Mouse (Mus musculus): ENCODE data around the gene Shmt2. TPM values are rescaled to one million over a fixed set of nuclear protein-coding genes. Genes with fewer than 3 reads are reported as not detected.

Shmt2 gene
- 10 to 100 TPM; 34.2 to 50.7 TPM for polyA plus RNA-seq (2017; shearing (Covaris generic))

DNA sequence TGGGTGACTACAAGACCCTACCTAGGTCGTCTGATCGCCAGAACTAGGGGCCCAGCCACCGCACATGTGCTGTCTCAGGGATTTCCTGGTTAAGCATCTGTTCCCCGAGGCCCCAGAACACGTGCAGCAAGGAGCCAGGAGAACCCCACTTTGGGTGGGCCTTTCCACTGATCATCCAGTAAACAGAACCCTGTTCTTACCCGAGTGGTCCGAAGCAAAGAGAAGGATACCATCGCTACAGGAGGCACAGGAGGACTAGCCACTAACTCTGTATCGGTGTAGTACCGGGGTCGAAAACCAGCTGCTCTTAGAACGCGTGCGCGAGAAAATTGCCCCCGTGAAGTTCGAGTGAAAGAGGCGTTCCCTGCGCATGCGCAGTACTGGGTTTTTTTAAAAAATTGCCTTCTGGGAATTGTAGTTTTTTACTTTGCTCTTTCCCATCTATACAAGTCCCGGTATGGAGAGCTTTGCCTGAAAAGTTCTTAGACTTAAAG lies at the start of gene Shmt2:
Gene Shmt2 (minus strand): TSS at position 357 of the 494 bp plus-strand sequence.
- ATAC-seq = peak; percentile 52

DNA sequence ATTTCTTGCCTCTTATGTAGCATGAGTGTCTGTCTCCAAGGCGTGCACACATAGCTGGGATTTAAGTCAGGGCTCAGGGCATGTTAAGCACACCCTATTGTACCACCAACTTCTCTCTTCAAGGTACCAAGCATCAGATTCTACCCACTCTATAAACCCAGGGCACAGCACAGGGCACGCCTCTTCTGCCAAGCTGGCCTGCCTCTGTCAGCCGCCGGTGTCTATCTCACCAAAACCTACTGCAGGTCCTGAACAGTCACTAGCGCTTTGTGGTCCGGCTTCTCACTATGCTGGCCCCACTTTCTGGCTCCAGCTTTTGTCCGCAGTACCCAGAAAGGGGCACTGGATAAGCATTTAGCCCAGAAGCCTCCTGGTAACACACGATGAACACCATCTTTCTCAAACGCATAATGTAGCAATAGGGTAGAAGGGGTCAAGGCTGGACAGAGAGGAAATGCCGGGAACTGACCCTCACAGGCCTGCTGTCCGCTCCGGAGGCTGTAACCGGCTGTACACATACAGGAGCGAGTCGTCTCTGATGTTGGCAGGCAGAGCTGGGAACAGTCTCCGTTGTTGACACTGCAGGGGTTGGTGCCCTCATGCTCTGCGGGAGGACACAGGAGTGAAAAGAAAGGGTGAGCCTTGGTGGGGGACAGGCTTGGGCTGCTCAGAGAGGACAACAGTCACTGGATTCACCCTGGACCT lies 48.8 kb upstream of the Shmt2 start:
- no peak for ATAC-seq

DNA sequence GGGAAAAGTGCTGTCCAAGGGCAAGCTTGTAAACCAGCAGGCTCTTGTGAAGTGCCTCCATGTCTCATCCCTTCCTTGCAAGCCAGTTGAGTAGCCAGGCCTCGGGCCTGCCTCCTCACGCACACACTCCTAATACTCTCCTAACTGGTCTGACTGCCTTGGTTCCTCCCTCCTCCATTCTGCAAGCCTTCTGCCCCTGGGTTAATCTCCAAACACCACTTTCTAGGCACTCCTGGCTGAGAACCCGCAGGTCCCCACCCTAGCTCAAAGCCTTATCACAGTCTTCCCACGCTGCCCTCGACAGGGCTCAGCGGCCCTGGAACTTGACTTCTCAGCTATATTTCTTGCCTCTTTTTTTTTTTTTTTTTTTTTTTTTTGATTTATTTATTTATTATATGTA lies 48.1 kb upstream of the Shmt2 start:
- ATAC-seq = no peak

DNA sequence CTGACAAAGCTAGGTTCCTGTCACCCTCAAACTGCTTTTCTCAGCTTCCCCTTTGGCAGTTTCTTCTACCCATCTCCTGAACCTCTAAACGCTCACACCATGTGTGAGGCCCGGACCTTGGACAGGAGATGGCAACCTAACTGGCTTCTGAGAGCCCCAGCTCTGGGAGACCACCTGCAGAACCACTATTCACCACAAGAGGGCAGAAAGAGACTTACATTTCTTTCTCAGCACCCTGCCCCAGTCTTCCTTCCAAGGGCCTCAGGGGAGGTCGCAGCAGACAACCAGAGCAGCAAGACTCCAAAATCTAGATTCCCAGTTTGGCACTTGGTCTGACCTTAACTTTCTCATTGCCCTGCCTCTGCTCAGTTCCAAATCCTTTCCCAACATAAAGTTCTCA lies 47.2 kb upstream of the Shmt2 start:
- ATAC-seq = no peak

DNA sequence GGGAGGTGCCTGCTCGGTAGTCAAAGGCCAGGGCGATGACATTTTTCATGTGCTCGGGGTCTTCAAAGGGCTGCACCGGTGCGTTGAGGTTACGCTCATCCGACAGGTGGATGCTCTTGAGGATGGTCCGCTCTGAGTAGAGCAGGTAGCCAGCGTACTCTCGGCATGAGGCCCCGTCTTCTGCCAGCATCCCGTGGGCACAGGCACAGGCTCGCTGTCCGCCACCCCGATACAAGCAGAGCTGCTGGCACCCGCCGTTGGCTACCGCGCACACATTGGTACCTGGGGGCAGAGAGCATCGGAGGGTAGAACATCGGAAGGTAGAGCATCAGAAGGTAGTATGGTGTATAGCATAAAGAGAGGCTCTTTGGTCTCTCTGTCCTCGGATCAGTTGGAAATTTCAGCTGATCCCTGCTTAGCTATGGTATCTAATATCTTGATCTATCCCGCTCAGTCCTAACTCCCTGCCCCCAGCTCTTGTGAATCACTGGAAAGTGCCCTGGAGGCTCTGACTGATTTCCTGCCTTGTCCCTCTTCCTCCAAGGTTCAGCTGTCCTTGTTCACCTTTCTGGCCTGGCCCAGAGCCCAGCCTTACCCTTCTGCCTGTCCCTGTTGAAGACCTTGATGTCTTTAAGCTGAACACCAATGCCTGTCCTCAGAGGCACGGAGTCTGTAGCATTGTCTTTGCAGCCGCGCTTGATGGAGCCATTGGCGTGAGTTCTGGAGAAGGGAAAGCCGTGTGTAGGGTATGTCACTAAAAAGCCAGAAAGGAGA lies 44.5 kb upstream of the Shmt2 start:
- no peak for ATAC-seq

DNA sequence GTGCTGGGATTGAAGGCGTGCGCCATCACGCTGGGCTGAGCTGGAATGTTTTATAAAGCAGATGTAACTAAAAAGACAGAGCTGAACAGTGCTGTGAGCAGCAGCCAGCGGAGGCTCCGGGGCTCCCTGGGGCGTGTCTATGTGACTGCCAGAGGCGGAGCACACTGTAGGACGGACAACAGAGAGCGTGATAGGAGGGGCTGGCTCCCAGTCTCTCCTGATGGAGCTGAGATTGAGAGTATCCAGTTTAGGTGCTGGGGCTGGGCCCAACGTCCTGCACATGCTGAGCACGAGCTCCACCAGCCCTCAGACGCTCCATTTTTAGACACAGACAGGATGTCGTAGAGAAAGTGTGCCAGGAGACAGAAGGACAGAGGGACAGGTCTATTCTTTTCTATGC lies 42.1 kb upstream of the Shmt2 start:
- ATAC-seq = no peak

DNA sequence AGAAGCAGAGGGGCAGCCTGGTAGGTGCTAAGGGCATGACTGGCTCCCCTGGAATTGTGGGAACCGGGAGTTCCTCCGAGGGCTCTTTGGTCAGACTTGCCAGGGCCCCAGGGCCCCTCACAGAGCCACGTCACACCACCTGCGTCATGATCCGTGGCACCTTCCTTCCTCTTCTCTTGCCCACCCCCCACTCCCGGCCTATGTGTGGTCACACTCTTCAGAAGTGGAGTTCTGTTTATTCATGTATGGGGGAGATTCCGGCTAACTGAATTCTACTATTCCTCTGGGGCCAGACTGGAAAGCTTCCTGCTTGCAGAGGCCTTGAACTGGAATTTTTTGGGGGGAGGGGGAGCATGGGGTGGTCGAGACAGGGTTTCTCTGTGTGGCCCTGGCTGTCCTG lies 41.6 kb upstream of the Shmt2 start:
- no peak for ATAC-seq

DNA sequence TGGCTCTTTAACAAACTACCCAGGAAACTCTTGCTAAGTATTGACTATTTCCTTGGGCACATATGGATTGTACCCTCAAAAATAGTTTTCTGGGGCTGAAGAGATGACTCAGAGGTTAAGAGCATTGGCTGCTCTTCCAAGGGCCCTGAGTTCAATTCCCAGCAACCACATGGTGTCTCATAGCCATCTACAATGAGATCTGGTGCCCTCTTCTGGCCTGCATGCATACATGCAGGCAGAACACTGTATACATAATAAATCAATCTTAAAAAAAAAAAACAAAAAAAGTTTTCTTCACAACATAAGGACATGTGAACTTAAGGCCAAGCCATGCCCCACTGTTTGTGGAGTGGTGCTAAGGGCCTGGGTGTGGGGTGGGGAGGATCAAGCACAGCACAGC lies 38.9 kb upstream of the Shmt2 start:
- no peak for ATAC-seq

DNA sequence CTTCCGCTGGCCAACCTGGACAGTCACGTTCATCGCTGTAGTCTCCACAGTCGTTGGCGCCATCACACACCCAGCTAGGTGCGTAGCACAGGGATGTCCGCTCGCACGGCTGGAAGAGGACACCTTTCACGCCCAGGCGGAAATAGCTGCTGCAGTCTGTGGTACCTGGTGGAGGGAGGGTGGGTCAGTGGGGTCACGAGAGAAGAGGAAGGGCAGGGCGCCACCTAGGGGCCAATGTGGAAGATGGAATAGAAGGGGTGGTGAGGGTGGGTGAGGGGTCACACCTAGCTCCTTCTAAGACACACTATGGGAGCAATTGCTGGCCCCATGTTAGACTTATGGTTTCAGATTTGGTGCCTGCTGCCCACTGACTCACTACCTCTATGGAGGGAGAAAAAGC lies 35.2 kb upstream of the Shmt2 start:
- no peak for ATAC-seq

DNA sequence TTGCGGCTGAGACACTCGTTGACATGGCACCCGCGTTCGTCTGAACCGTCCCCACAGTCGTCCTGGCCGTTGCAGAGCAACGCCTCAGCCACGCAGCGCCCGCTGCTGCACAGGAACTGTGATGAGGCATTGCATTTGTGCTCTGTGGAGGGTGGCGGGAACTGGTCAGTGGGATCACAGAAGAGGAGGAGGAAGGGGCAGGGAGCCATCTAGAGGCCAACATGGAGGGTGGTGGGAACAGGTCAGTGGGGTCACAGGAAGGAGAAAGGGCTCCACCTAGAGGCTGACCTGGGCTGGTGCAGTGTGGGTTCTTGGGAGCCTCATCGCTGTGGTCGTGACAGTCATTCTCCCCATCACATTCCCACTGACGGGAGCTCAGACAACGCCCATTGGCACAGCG lies 33.5 kb upstream of the Shmt2 start:
- ATAC-seq = no peak

DNA sequence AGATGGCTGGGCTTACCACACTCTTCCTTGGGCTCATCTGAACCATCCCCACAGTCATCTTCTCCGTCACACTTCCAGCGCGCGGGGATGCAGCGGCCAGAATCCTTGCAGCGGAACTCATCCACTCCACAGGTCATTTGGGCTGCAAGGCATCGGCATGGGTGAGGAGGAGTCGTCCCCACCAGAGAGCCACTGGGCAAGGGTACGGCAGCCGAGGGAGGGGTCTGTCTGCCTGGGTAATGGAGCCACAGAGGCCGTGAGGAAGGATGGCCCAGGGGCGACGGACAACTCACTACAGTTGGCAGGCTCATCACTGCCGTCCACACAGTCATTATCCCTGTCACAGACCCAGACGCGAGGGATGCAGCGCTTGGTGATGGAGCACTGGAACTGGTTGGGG lies 27.6 kb upstream of the Shmt2 start:
- ATAC-seq = no peak

DNA sequence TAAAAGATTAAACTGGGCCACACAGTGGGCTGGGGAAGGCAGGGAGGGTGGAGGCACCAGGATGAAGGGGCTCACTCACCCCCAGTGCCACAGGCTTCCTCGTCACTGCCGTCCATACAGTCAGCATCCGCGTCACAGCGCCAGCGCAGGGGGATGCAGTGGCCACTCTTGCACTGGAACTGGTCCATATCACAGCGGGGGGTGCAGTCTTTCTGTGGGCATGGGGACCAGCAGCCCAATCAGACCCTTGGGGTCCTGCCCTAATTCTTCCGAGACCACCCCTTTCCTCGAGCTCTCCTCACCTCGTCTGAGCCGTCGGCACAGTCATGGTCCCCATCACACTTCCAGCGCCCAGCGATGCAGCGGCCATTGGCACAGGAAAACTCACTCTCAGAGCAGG lies 26.0 kb upstream of the Shmt2 start:
- ATAC-seq = no peak

DNA sequence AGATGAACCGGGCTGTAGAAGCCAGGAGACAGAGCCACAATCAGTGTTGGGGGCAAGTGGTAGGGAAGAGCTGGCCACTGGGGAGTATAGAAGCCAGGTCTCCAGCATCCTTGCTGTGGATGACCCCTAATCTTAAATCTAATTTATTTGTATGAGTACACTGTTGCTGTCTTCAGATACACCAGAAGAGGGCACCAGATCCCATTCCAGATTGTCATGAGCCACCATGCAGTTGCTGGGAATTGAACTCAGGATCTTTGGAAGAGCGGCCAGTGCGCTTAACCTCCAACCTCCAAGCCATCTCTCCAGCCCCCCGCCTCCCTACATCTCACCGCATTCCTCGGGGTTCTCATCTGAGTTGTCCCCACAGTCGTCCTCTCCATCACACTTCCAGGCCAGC lies 24.3 kb upstream of the Shmt2 start:
- ATAC-seq = no peak

DNA sequence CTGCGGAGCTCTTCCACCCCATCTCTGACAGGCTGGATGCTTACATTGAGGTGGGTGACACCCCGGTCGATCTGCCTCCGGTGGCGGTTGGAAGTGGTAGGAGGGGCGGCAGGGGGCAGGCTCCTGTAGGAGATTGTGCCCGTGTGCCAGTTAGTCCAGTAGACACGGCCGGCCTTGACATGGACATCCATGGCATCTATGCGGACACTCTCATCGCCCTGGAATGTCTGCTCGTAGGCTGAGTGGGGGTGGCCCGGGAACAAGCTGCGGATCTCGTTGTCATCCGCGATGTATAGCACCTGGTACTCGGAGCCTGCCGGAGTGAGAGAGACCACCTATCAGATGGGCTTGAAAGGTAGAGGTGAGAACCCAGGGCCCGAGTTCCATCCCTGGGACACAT lies 22.1 kb upstream of the Shmt2 start:
- ATAC-seq = no peak

DNA sequence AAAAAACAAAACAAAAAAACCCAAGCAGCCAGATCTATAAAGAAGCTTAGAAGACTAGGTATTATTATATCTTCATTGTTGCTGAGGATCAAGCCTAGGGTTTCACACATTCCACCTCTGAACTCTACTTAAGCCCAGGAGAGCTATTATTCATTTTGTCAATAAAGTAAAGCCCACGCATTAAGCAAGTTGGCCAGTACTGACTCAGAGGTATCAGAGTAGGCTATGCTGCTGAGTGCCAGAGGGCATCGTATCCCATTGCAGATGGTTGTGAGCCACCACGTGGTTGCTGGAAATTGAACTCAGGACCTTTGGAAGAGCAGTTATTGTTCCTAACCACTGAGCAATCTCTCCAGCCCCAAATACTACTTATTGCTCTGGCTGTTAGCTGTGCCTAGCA lies 21.7 kb upstream of the Shmt2 start:
- no peak for ATAC-seq

DNA sequence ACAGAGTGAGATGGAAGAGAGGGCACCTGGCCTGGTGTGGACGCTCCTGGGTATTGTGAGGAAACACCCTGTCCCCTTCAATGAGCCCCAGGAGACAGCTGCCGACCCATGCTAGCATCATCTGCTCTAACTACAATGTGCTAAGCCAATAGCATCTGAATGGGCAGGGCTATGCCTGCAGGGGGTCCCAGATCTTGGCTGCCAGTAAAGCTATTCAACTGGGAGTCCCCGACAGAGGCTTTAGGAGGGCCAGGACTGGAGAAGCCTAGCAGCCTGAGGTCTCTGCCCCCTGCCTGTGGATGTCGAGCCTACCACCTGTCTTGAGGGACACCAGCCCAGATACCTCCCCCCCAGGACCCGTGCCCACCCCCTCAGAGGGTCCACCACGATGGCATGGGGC lies 20.5 kb upstream of the Shmt2 start:
- no peak for ATAC-seq

DNA sequence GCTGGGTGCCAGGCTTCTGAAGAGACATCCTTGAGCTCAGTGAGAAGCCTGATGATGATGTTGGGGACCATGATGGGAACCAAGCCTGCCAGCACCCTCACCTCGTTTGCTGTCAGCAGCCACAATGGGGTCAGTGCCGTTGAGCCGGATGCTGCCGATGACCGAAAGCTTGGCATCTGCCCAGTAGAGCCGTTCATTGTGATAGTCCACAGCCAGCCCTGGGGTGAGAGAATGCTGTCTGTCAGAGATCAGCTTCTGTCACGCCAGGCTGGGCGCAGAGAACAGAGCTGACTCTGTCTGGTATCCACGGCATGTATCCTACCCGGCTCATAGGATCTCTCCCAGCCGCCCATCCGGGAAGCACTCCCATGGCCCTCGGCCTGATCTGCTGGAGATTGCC lies 19.8 kb upstream of the Shmt2 start:
- no peak for ATAC-seq

DNA sequence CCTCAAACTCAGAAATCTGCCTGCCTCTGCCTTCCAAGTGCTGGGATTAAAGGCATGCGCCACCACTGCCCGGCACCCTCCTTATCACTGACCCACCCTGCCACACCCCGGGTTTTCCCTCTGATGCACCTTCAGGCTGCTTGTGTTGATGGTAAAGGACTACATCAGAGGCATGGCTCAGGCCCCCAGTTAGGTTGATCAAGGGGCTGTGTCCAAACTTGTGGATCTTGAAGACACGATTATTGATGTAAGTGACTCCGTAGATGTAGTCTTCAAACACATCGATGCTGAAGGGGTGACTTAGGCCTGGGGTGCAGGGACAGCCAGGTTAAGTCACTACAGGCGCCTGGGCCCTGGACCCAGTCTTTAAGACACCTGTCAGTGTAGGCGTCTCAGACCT lies 19.3 kb upstream of the Shmt2 start:
- ATAC-seq = no peak

DNA sequence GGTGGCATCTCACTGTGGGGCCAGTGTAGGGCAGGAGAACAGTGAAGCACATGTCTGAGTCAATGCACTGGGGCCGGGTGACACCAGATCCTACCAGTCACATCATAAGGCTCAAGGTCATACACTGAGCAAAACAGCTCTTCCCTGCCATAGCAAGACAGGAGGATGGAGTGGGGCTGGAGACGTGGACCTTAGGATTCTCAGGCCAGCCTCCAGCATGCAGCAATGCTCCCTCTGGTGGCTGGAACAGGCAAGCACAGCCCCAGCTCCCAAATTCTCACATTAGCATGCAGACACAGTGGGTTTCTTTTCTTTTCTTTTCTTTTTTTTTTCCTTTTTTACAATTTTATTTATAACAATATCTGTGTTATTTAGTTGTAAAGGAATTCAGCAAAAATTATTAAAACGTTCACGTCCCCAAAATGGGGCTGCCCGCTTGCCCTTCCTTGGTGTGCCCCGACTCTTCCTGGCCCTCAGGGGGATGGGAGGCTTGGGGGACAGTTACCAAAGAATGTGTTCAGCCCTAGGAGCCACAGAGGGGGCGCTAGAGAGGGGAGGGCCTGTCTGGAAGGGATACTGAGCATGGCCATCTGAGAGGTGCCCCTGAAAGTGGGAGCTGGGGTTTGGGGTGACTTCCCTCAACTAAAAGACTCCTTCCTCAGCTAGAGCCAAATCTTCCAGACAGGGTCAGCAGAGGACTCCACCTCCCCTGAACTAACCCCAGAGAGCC lies 15.8 kb upstream of the Shmt2 start:
- no peak for ATAC-seq

DNA sequence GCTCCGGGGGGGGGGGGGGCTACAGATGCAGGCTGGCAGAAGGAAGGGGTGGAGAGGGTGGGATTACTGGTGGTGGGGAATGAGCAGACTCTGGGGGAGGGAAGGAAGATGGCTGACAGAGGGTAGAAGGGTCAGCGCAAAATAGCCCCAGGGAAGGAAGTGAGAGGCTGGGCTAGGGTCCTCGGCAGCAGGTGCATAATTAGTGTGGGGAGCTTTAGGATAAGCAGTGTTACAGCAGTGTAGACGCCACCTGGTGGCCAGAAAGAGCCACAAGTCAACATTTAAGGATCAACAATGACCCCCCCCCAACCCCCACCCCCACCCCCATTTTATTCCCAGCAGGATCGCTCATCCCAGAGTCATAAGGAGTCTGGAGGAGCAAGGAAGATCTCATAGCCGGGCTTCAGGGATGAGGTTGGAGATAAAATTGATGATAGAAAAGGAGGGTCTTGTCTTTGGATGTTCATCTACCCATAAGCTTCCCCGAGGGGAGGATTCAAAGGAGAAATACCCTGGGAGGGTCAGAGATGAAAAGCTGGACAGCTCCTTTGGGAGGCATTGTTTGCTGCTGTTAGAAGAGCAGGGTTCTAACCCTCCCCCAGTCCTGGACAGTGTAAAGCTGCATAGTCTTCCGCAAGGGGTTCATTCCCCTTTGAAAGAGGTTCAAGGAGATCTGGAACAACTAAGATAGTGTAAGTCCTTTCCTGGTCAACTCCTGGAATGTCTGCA lies 14.5 kb upstream of the Shmt2 start:
- no peak for ATAC-seq

DNA sequence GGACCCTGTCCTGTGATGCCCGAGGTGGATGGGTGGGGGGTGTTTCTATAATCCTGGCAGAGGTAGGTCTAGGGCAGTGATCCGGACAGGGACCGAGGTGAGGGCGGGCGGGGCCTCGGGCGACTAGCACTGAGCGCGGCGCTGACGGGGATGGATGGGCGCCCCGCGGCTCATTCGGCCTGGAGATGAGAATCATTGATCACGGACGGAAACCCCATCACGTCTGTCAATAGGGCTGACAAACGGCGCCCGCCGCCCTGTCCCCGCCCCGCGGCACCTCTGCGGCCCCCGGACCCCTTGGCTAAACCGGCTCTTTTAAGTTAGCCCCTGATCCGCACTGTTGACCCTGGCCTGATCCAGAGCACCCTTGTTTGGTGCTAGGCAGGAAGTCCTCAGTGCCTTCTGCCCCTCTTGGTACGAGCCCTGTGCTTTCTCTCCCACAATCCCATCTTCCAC lies 12.7 kb upstream of the Shmt2 start:
- peak; percentile 18 for ATAC-seq

DNA sequence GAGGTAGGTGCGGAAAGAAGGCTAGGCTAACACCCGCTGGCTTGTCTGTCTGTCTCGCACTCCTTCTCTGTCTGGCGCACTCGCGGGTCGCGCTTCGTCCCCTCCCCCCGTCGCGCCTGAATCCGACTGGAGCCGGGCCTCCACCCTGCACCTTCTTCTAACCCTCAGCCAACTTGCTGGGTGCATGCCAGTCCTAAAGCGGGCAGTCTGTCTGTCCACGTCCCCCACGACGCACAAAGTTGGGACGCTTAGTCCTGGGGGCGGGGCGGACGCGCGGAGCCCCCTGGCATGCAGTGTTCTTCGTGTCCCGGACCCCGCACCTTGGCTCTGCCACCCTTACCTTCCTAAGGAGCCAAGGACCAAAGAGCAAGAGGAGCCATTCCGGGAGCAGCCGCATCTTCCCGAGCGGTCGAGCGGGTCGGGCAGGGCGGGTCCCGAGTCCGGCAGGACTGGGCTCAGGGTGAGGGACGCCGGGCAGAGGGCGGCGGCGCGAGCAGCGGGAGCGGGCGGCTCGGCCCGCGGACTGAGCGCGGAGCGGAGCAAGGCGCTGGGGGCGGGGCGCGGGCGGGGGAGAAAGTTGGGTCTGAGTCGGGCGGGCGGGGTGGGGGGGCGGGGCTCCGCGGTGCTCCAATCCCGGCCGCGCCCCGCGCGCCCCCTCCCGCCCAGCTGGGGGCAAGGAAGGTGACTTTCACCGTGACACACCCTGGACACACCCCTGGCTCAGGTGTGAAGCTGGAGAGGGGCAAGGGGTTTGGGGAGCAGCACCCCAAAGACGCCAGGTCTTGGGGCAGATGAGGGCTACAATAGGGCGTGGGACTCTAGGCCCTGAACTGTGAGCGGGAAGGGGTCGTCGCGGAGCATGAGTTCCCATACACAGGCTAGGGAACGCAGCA lies 12.0 kb upstream of the Shmt2 start, which contains the start of gene Nxph4:
Gene Nxph4 (minus strand): TSS at position 524 of the 893 bp plus-strand sequence.
- ATAC-seq = no peak

Measured in activated CD4-positive, CD25-positive, alpha-beta regulatory T cell, adult 4 months (primary cell).